Mouse (Mus musculus) inflammation-experienced regulatory T-cells, adult 6 months (primary cell): Measurements from ENCODE around the gene Trim13. TPM values are rescaled to one million over a fixed set of nuclear protein-coding genes. Genes with fewer than 3 reads are reported as not detected.
"Not testable (repeated sequence)": the region's sequence is repeated elsewhere in the genome, so short reads cannot be mapped to it uniquely, and the experiment has no call there.

Source experiments
- ATAC-seq: one replicate; pipeline ENCODE4 v1.8.0; 2017
- polyA plus RNA-seq, 3 experiments: library from polyadenylated mRNA; unstranded; fragments of 100-300 nt; shearing (Covaris generic); gene quantifications; one replicate each; pipeline ENCODE4 v1.2.1; 2017

Gene Trim13
- 1 to 10 TPM; 4.0 to 8.2 (median 8.0) TPM for polyA plus RNA-seq

GRCm38 (mm10) chr14:61597968-61598367 is at the start of gene Trim13:
Gene Trim13, plus strand, starts transcription at chr14:61598247.
- no peak for ATAC-seq

- no peak for ATAC-seq
Measured at GRCm38 (mm10) chr14:61548614-61549013, 49.4 kb upstream of the Trim13 start.

- ATAC-seq, result no peak
Measured at GRCm38 (mm10) chr14:61555931-61556288, 42.1 kb upstream of the Trim13 start.

GRCm38 (mm10) chr14:61556289-61557147 is 41.5 kb upstream of the Trim13 start, which contains the start of gene Spryd7:
Gene Spryd7, minus strand, starts transcription at chr14:61556886.
- ATAC-seq, result peak; percentile 90

GRCm38 (mm10) chr14:61558901-61559300 is 39.1 kb upstream of the Trim13 start:
- ATAC-seq, result no peak

- no peak for ATAC-seq
Measured at GRCm38 (mm10) chr14:61559856-61560255, 38.2 kb upstream of the Trim13 start.

- ATAC-seq, result not testable (repeated sequence)
Measured at GRCm38 (mm10) chr14:61566211-61566610, 31.8 kb upstream of the Trim13 start.

- no peak for ATAC-seq
Measured at GRCm38 (mm10) chr14:61569344-61569743, 28.7 kb upstream of the Trim13 start.

GRCm38 (mm10) chr14:61571366-61571765 is 26.7 kb upstream of the Trim13 start:
- ATAC-seq, result peak; percentile 64

- no peak for ATAC-seq
Measured at GRCm38 (mm10) chr14:61572131-61572530, 25.9 kb upstream of the Trim13 start.

- ATAC-seq, result no peak
Measured at GRCm38 (mm10) chr14:61575066-61575465, 23.0 kb upstream of the Trim13 start.

GRCm38 (mm10) chr14:61575941-61576340 is 22.1 kb upstream of the Trim13 start:
- no peak for ATAC-seq

GRCm38 (mm10) chr14:61589288-61590065 is 8.6 kb upstream of the Trim13 start:
- ATAC-seq, result no peak

GRCm38 (mm10) chr14:61596719-61597426 is 1.2 kb upstream of the Trim13 start:
- no peak for ATAC-seq

GRCm38 (mm10) chr14:61599057-61599806 is 1.2 kb downstream of the Trim13 start:
- peak; percentile 96 for ATAC-seq

- ATAC-seq, result no peak
Measured at GRCm38 (mm10) chr14:61601348-61601747, 3.3 kb downstream of the Trim13 start.

GRCm38 (mm10) chr14:61603069-61603755 is 5.2 kb downstream of the Trim13 start:
- ATAC-seq, result no peak

GRCm38 (mm10) chr14:61604081-61604480 is 6.0 kb downstream of the Trim13 start:
- no peak for ATAC-seq

GRCm38 (mm10) chr14:61606088-61606487 is 8.0 kb downstream of the Trim13 start:
- not testable (repeated sequence) for ATAC-seq

GRCm38 (mm10) chr14:61607157-61607556 is 9.1 kb downstream of the Trim13 start, which contains the start of gene Kcnrg:
Gene Kcnrg, plus strand, starts transcription at chr14:61607457.
- no peak for ATAC-seq

GRCm38 (mm10) chr14:61611766-61612165 is 13.7 kb downstream of the Trim13 start:
- no peak for ATAC-seq
